Mouse (Mus musculus) effector memory CD4-positive, alpha-beta T cell, adult 5 months (primary cell): Measurements from ENCODE around the gene Rph3al. TPM values are rescaled to one million over a fixed set of nuclear protein-coding genes. Genes with fewer than 3 reads are reported as not detected.

ENCODE experiments used
- polyA plus RNA-seq: library from polyadenylated mRNA; unstranded; fragments of 100-300 nt; shearing (Covaris generic); gene quantifications from one replicate; pipeline ENCODE4 v1.2.1, GENCODE M21; 2017

Rph3al gene
- 7.7 TPM for polyA plus RNA-seq

GRCm38 (mm10) chr11:75938379-75938906 lies at the start of gene Rph3al:
Gene Rph3al, minus strand, starts transcription at chr11:75938429.

GRCm38 (mm10) chr11:75796029-75796445 lies 142.2 kb downstream of the Rph3al start, which contains the start of gene Doc2b:
Gene Doc2b, minus strand, starts transcription at chr11:75796049.

Other genes starting within 250 kb of the Rph3al start
- 185 TPM for gene Ywhae, start 205.6 kb downstream of the Rph3al start, polyA plus RNA-seq
- gene Doc2b, start 142.4 kb downstream of the Rph3al start, polyA plus RNA-seq = not detected
- 1.1 TPM for gene 1700016K19Rik, start 61.5 kb upstream of the Rph3al start, polyA plus RNA-seq
- gene Rflnb, start 89.4 kb upstream of the Rph3al start, polyA plus RNA-seq = 82.0 TPM
- 37.5 TPM for gene Vps53, start 241.2 kb upstream of the Rph3al start, polyA plus RNA-seq
- gene Fam57a, start 241.2 kb upstream of the Rph3al start, polyA plus RNA-seq = 2.3 TPM